Mouse (Mus musculus) embryonic fibroblast, embryonic 13.5 days (primary cell): Measurements from ENCODE around the gene Tmem33. TPM values are rescaled to one million over a fixed set of nuclear protein-coding genes. Genes with fewer than 3 reads are reported as not detected.

ENCODE experiments used
- H3K27ac ChIP-seq: 2 replicates; pipeline ENCODE4 v1.5.1; 2012; ENCODE audit warnings: low read length, control low read depth, inconsistent platforms; ENCODE audit not compliant: insufficient read depth
- H3K4me1 ChIP-seq: 2 replicates; pipeline ENCODE4 v1.6.1; 2011; ENCODE audit warnings: low read length; ENCODE audit not compliant: control insufficient read depth, insufficient read depth
- H3K4me3 ChIP-seq: 2 replicates; pipeline ENCODE4 v1.5.1; 2011; ENCODE audit warnings: mild to moderate bottlenecking, control low read depth, low read length; ENCODE audit not compliant: insufficient read depth
- CTCF ChIP-seq: IDR thresholded peaks from 2 replicates; pipeline ENCODE4 v1.5.1; 2011; ENCODE audit warnings: mild to moderate bottlenecking, control low read depth, low read length, moderate library complexity, borderline replicate concordance; ENCODE audit not compliant: insufficient read depth
- POLR2A ChIP-seq: IDR thresholded peaks from 2 replicates; pipeline ENCODE4 v1.6.1; 2011; ENCODE audit warnings: low read depth, mild to moderate bottlenecking, control low read depth, low read length, moderate library complexity
- polyA plus RNA-seq: library from polyadenylated mRNA; stranded (reverse); fragments of >200 nt; gene quantifications from 2 replicates; pipeline ENCODE4 v1.2.4, GENCODE M21; 2011; ENCODE audit warnings: low read depth; ENCODE audit not compliant: missing spikeins, insufficient read length

Tmem33 gene
- 125 and 141 TPM in 2 replicates for polyA plus RNA-seq

DNA sequence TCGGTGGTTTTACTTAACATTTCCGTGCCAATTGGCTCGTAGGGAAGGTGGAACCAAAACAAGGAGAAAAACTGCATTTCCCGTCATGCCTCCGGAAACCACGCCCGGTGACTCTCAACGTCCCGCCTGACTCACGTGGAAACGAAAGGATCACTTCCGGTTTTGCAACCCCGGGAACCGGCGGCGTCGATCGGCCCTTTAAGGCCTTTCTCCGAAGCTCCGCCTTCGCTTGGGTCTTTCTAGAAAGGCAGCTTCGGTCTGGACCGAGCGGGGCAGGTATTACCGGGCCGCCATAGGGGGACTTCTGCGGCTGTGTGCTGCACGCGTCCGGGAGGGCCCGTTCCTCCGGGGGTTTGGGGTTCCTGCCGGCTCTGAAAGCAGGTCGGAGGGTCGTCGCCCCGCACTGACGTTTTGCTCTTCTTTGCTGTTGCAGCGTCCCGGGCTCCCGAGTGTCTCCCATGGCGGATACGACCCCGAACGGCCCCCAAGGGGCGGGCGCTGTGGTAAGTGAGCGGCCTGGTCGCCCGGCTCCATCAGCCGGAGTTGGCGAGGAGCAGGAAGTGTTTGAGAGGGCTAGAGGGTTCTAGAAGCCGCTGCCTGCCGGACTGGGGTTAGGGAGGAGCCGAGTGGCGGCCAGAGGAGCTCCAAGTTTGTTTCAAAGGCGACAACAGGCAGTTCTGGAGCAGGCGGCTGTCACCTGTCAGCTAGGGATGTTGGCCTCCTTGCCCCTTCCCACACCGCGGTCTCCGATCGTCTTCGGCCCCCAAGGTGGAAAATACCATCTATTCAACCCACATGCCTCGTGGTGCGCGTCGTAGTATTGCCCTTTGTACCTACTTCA is at the start of gene Tmem33:
Tmem33 (plus strand) TSS at position 35 of the 841 bp plus-strand sequence.
- Histone ChIP-seq H3K4me3 (peak within 1 kb of the TSS; percentile 99), H3K4me1 (peaks cover 1% of the 10 kb centered on the region; the same call in 1 of the 2 replicates), H3K27ac (peak within 1 kb of the TSS; percentile 84)
- no peak for TF ChIP-seq CTCF
- TF ChIP-seq POLR2A, result peak; percentile 53; the same call in 1 of the 2 replicates

DNA sequence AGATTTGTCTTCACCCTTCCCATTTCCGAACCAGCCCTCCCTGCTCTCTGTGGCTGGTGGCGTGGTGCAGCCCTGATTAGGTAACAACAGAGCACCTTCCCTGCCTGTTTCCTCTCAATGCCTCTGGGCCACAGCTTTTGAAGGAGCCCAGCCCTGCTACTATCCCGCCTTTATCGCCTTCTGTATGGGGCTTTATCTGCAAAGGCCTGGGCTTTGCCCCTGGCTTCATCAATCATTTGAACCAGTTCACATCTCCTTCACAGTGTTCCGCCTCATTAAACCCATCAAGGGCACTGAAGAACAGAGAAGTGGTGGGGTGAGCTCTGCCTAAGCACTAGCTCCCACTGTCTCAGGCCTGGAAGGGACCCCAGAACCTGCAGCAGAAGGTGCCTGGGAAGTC is 47.2 kb upstream of the Tmem33 start:
- Histone ChIP-seq H3K27ac (no peak overlapping the region), H3K4me1 (no peaks in the 10 kb centered on the region), H3K4me3 (no peak overlapping the region)
- TF ChIP-seq CTCF (no peak), POLR2A (no peak)

DNA sequence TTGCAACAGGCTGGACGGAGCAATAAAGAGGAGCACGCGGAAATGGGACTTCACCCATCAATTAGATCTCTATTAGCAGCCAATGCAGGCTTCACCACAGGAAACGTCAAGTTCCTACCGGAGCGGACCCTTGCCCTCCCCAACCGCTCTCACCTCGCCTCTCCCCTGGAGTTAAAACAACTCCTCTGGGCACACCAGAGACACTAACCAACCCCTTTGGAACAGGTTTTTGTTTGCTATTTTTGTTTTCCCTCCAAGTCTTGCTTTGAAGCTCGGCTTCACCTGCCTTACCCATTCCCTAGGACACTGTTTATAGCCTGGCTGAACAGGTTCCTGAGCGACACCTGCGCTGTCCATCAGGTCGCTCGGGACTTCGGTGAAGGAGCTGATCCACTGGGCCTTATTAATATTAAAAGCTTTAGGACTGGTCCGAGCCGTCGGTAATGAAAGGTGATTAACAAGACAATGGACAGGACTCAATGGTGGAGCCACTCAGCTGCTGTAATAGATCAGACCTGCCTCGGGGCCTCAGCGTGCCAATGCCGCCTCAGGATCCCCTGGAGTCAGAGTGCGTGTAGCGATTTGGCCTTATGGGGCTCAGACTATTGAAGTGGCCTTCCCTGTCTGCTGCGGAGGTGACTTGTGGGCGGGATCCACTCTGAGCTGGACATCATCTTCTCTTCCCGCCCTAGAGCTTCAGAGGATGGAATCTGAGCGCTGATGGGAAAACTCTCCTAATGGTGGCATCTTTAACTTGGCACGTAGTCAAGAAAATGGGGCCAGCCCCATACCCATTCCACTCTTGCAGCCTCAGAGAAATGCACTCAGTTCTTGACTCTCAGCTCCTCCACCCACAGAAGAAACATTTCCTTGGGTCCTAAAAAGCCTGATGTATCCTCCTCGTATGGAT is 45.0 kb upstream of the Tmem33 start:
- Histone ChIP-seq H3K4me1 (no peaks in the 10 kb centered on the region), H3K27ac (no peak overlapping the region), H3K4me3 (no peak overlapping the region)
- TF ChIP-seq POLR2A (no peak), CTCF (no peak)

DNA sequence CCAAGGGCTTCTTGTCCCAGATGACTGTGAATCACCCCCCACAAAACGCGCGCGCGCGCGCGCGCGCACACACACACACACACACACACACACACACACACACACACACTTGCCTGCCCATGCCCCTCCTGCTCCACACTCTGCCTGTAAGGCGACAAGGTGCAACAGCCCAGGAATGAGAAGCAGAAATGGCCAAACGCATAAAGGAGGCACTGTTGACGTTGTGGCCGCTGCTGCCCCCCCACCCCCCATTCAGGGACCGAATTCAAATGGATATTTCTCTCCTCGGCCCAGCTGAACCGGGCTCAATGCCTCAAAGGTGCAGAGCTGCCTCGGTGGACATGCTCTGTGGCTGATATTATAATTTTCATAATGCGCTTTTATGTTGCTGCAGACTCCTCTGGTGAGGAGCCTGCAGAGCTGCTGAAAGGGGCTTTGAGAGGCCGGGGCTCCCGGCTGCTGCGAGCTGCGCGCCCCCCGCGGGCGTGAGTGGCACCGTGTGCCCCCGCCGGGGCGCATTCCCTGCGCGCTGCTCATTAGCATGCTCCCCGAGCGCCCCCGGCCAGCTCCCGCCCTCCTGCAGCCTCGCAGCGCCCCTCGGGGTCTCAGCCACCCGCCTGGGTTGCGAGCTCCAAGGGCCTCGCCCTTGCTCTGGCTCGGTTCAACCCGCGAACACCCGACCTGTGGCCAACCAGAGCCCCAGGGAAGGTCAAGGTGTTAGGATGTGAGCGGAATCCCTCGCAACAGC is 44.2 kb upstream of the Tmem33 start:
- Histone ChIP-seq H3K4me3 (no peak overlapping the region), H3K27ac (no peak overlapping the region), H3K4me1 (no peaks in the 10 kb centered on the region)
- TF ChIP-seq CTCF (no peak), POLR2A (no peak)

- Histone ChIP-seq H3K4me3 (no peak overlapping the region), H3K27ac (no peak overlapping the region), H3K4me1 (no peaks in the 10 kb centered on the region)
- TF ChIP-seq POLR2A (no peak), CTCF (no peak)
These were observed 43.6 kb upstream of the Tmem33 start for GRCm38 (mm10) chr5:67216779-67217095.

GRCm38 (mm10) chr5:67221901-67222300 is 38.5 kb upstream of the Tmem33 start:
- Histone ChIP-seq H3K4me3 (no peak overlapping the region), H3K4me1 (no peaks in the 10 kb centered on the region), H3K27ac (no peak overlapping the region)
- no peak for TF ChIP-seq CTCF
- TF ChIP-seq POLR2A, result no peak

- H3K27ac ChIP-seq, result no peak overlapping the region
- no peak overlapping the region for H3K4me3 ChIP-seq
- no peaks in the 10 kb centered on the region for H3K4me1 ChIP-seq
- TF ChIP-seq POLR2A, result no peak
- TF ChIP-seq CTCF, result no peak
These were observed 37.6 kb upstream of the Tmem33 start for GRCm38 (mm10) chr5:67222440-67223390.

GRCm38 (mm10) chr5:67223391-67224121 is 36.8 kb upstream of the Tmem33 start:
- H3K27ac ChIP-seq, result no peak overlapping the region
- TF ChIP-seq CTCF (no peak), POLR2A (no peak)
- no peak overlapping the region for H3K4me3 ChIP-seq
- H3K4me1 ChIP-seq, result no peaks in the 10 kb centered on the region
